Mouse (Mus musculus) kidney, adult 2 months (tissue): ENCODE measurements at regions not wholly inside any gene's neighbourhood (a gene's known extent, or its start where the extent isn't known, plus 50 kb on each side); places are given as distances from the start of the nearest gene placed in this dataset.

Source experiments
- CTCF ChIP-seq: fragments of 200-500 bp; conservative IDR thresholded peaks from 2 replicates; pipeline ENCODE4 v1.5.1; 2011; ENCODE audit warnings: low read depth, mild to moderate bottlenecking, control low read depth, low read length, moderate library complexity, mixed read lengths; ENCODE audit not compliant: insufficient read depth, insufficient read length
- POLR2A ChIP-seq: fragments of 200-500 bp; IDR thresholded peaks from one replicate; pipeline ENCODE4 v1.6.1; 2011; ENCODE audit warnings: low read depth, low read length, control low read depth

GRCm38 (mm10) chr4:71332018-71332417 lies 425.7 kb downstream of the Gm11232 start:
- TF ChIP-seq CTCF (peak; percentile 20; the same call in 1 of the 2 replicates), POLR2A (no peak)
